Mouse (Mus musculus): ENCODE measurements around the gene Nrp2. TPM values are rescaled to one million over a fixed set of nuclear protein-coding genes. Genes with fewer than 3 reads are reported as not detected.
A peak's percentile ranks its signal among the peaks of the same experiment; 100 is the strongest.

The Nrp2 gene
- polyA plus RNA-seq, 1 experiment from 2014 or later = 160 TPM

DNA sequence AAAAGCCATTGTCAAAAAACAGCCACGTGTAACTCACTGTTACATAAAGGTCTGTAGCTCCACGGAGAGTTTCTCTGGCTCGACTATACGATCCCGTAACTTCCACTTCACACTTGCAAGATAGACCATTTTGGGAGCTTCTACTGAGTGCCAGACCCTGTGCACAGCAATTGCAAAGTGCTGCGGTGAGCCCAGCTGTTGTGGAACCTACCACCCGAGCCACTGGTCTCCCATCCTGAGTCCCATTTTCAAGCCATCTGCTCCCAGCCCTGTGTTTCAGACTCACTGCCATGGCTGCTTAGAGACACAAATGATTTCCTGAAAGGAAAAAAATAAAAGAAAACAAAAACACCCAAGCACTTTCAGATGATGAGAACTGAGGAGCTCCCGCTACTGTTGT lies 42.8 kb downstream of the Nrp2 start:
- WGBS (ENCODE audit: missing documents) = 93% methylated on average over 8 of the region's 8 CpGs
- Histone ChIP-seq H3K79me2 (ENCODE audit: inconsistent target) (peaks cover 33% of the 10 kb centered on the region), H3K27ac (no peak overlapping the region), H3K36me3 (ENCODE audit: inconsistent target) (peaks cover 87% of the 10 kb centered on the region), H3K4me3 (ENCODE audit: inconsistent target) (no peak overlapping the region)

- Histone ChIP-seq H3K79me2 (ENCODE audit: inconsistent target) (peaks cover 26% of the 10 kb centered on the region; the same call in 1 of the 2 replicates), H3K36me3 (ENCODE audit: inconsistent target) (peaks cover 78% of the 10 kb centered on the region), H3K4me3 (ENCODE audit: inconsistent target) (no peak overlapping the region), H3K27ac (no peak overlapping the region)
- 65% methylated on average over 10 of the region's 10 CpGs for WGBS (ENCODE audit: missing documents)
Observed at GRCm38 (mm10) chr1:62747421-62748111, 44.5 kb downstream of the Nrp2 start.

DNA sequence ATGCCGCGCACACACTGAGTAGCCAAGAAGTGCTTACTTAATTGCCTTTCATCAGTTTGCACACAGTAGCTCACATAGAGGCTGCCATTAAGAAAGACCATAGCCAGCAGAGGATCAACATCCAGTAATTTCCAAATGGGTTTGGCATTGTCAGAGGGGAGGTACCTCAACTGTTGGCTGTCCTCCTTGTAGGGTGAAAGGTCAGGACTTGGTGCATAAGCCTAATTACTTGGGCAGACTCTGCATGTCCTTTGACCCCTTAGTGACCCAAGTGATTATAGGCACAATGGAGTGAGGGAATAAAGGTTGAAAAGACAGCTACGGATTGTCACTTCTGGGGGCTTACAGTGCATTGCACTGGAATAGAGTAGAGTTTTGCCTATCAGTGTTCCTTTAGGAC lies 45.3 kb downstream of the Nrp2 start:
- H3K36me3 ChIP-seq (ENCODE audit: inconsistent target) = peaks cover 76% of the 10 kb centered on the region
- 92% methylated on average over 3 of the region's 3 CpGs for WGBS (ENCODE audit: missing documents)
- H3K79me2 ChIP-seq (ENCODE audit: inconsistent target) = peaks cover 26% of the 10 kb centered on the region; the same call in 1 of the 2 replicates
- H3K4me3 ChIP-seq (ENCODE audit: inconsistent target) = no peak overlapping the region
- H3K27ac ChIP-seq = no peak overlapping the region

GRCm38 (mm10) chr1:62749716-62750115 lies 46.6 kb downstream of the Nrp2 start:
- Histone ChIP-seq H3K79me2 (ENCODE audit: inconsistent target) (peaks cover 30% of the 10 kb centered on the region; the same call in 1 of the 2 replicates), H3K36me3 (ENCODE audit: inconsistent target) (peaks cover 71% of the 10 kb centered on the region), H3K27ac (peak overlapping the region; percentile 80), H3K4me3 (ENCODE audit: inconsistent target) (no peak overlapping the region)
- WGBS (ENCODE audit: missing documents) = 94% methylated on average over 14 of the region's 14 CpGs

- H3K27ac ChIP-seq = peak overlapping the region; percentile 80
- H3K36me3 ChIP-seq (ENCODE audit: inconsistent target) = peaks cover 63% of the 10 kb centered on the region
- H3K79me2 ChIP-seq (ENCODE audit: inconsistent target) = peaks cover 30% of the 10 kb centered on the region; the same call in 1 of the 2 replicates
- 31% methylated on average over 5 of the region's 5 CpGs for WGBS (ENCODE audit: missing documents)
- no peak overlapping the region for H3K4me3 ChIP-seq (ENCODE audit: inconsistent target)
Observed at GRCm38 (mm10) chr1:62750408-62751008, 47.4 kb downstream of the Nrp2 start.

GRCm38 (mm10) chr1:62751011-62752006 lies 48.2 kb downstream of the Nrp2 start:
- Histone ChIP-seq H3K36me3 (ENCODE audit: inconsistent target) (peaks cover 59% of the 10 kb centered on the region), H3K27ac (peak overlapping the region; percentile 80), H3K4me3 (ENCODE audit: inconsistent target) (no peak overlapping the region), H3K79me2 (ENCODE audit: inconsistent target) (peaks cover 30% of the 10 kb centered on the region; the same call in 1 of the 2 replicates)
- WGBS (ENCODE audit: missing documents) = 17% methylated on average over 15 of the region's 15 CpGs

DNA sequence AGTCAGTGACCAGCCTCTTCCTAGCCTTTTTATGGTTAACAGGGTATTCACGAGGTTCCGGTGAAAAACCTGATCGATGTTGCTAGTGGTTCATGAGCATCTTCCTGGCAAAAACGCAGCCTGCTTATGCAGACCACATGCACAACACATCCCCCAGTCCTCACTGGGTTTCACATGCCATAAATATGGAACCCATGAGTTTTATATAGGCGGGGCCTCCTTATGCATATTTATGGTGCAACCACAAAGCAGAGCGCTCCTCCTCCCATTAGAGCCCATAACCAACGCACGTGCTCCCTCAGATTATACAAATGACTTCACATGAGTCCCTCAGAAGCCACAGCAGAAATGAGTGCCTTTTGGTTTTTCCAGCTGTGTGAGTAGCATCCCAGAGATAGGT lies 49.0 kb downstream of the Nrp2 start:
- peaks cover 59% of the 10 kb centered on the region for H3K36me3 ChIP-seq (ENCODE audit: inconsistent target)
- 73% methylated on average over 8 of the region's 8 CpGs for WGBS (ENCODE audit: missing documents)
- H3K27ac ChIP-seq = peak overlapping the region; percentile 80
- H3K79me2 ChIP-seq (ENCODE audit: inconsistent target) = peaks cover 30% of the 10 kb centered on the region; the same call in 1 of the 2 replicates
- no peak overlapping the region for H3K4me3 ChIP-seq (ENCODE audit: inconsistent target)

GRCm38 (mm10) chr1:62752661-62753333 lies 49.7 kb downstream of the Nrp2 start:
- peaks cover 58% of the 10 kb centered on the region for H3K36me3 ChIP-seq (ENCODE audit: inconsistent target)
- H3K79me2 ChIP-seq (ENCODE audit: inconsistent target) = peaks cover 30% of the 10 kb centered on the region; the same call in 1 of the 2 replicates
- H3K4me3 ChIP-seq (ENCODE audit: inconsistent target) = no peak overlapping the region
- WGBS (ENCODE audit: missing documents) = 77% methylated on average over 6 of the region's 7 CpGs
- no peak overlapping the region for H3K27ac ChIP-seq

DNA sequence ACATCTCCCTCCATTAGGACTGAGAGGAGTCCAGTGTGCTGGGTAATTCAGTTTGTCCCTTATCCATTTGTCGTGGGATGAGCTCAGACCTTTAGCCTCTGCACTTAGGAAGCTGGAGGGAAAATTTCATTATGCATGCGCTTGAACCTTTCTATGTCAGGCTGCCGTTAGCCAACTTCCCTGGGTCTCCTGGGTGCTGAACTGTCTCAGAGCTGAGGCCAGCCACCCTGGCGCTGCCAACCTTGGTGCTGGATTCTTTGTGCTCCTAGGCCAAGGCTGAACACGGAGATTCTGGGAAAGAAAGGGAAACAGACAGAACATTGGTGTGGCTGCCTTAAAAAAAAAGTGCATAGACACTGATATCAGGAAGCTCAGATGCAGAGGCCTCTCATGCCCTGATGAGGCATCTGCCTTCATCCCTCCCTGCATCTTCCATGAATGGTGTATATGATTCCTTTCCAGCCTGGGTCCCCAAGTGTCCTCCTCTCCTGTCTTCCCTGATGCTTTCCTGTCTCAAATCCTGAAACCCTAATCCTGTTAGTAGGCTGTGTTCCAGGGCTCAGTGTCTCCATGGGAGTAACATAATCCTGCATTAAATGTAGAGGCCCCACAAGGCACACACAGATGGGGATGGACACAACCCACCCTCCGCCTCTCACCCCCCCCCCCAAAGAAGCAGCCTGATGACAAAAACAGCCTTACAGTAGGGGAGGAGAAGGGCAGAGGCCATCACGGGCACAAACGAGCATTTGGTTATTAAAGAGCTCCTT lies 51.2 kb downstream of the Nrp2 start:
- Histone ChIP-seq H3K79me2 (ENCODE audit: inconsistent target) (peaks cover 30% of the 10 kb centered on the region; the same call in 1 of the 2 replicates), H3K4me3 (ENCODE audit: inconsistent target) (no peak overlapping the region), H3K27ac (no peak overlapping the region), H3K36me3 (ENCODE audit: inconsistent target) (peaks cover 57% of the 10 kb centered on the region)
- 100% methylated on average over 7 of the region's 8 CpGs for WGBS (ENCODE audit: missing documents)

- WGBS (ENCODE audit: missing documents) = 22% methylated on average over 5 of the region's 5 CpGs
Observed at GRCm38 (mm10) chr1:62760086-62760485, 57.0 kb downstream of the Nrp2 start.

GRCm38 (mm10) chr1:62760565-62760964 lies 57.5 kb downstream of the Nrp2 start:
- 80% methylated on average over 17 of the region's 17 CpGs for WGBS (ENCODE audit: missing documents)
- H3K27ac ChIP-seq = no peak overlapping the region

More at GRCm38 (mm10) chr1:62760086-62760485, 57.0 kb downstream of the Nrp2 start:
- H3K27ac ChIP-seq = no peak overlapping the region
- H3K79me2 ChIP-seq (ENCODE audit: inconsistent target) = no peaks in the 10 kb centered on the region; the same call in 1 of the 2 replicates
- H3K36me3 ChIP-seq (ENCODE audit: inconsistent target) = peaks cover 82% of the 10 kb centered on the region
- no peak overlapping the region for H3K4me3 ChIP-seq (ENCODE audit: inconsistent target)

GRCm38 (mm10) chr1:62763779-62764178 lies 60.7 kb downstream of the Nrp2 start:
- no peaks in the 10 kb centered on the region for H3K79me2 ChIP-seq (ENCODE audit: inconsistent target)
- no peak overlapping the region for H3K27ac ChIP-seq
- H3K36me3 ChIP-seq (ENCODE audit: inconsistent target) = peaks cover 80% of the 10 kb centered on the region
- WGBS (ENCODE audit: missing documents) = 88% methylated on average over 4 of the region's 4 CpGs
- no peak overlapping the region for H3K4me3 ChIP-seq (ENCODE audit: inconsistent target)

More at GRCm38 (mm10) chr1:62760565-62760964, 57.5 kb downstream of the Nrp2 start:
- H3K36me3 ChIP-seq (ENCODE audit: inconsistent target) = peaks cover 86% of the 10 kb centered on the region
- no peak overlapping the region for H3K4me3 ChIP-seq (ENCODE audit: inconsistent target)
- no peaks in the 10 kb centered on the region; the same call in 1 of the 2 replicates for H3K79me2 ChIP-seq (ENCODE audit: inconsistent target)

GRCm38 (mm10) chr1:62765171-62765570 lies 62.1 kb downstream of the Nrp2 start:
- Histone ChIP-seq H3K27ac (no peak overlapping the region), H3K4me3 (ENCODE audit: inconsistent target) (no peak overlapping the region), H3K36me3 (ENCODE audit: inconsistent target) (peaks cover 79% of the 10 kb centered on the region), H3K79me2 (ENCODE audit: inconsistent target) (no peaks in the 10 kb centered on the region)
- 93% methylated on average over 7 of the region's 7 CpGs for WGBS (ENCODE audit: missing documents)

Measured in macrophage (primary cell).